16 mouse cellular contexts compared by ENCODE assay signal in the genomic region with DNA sequence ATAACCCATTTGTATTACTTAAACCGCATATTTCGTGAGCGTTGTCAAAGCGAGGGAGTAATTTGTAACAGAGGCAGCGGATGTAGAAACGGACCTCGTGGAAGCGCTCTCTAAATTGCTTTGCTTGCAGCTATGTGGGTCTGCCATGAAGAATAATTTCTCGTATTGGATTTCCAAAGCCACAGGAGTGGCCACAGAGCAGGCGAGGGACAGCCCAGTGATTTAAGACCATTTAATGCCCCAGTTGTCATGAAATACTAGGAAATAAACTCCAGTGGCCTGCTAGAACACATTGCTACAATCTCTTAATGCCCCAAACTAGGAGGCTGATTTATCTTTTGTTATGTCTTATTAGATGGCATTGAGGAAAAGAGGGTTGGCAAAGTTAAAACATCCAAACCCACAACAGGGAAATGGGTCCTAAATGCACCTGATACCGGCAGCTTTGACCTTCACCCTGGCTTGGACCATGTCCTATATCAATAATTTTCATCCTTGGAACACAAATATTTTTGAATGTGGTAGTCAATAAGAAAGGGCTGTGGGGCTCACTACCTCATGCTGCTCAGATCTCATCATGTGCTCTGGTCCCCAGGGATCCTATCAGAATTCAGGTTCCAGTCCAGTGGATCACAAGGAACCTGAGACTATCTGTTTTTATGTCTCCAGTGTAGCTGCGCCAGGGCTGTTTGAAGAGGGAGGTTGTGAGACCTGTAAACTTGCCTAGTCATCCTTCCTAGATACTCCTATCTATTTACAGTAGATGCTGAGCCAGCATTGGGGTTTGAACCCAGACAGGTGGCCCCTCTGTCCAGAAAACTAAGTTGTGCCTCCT.
"Had no signal": no experiment of that assay in that cellular context is flagged by ENCODE, and none has a peak within 500 bp of the region (broad histone marks: within the 10 kb centered on the region; RNA-seq: fewer than 3 reads in every experiment).

No protein-coding gene starts in this region.

- H3K27ac ChIP-seq: lung, embryonic 15.5 days; macrophage; midbrain, embryonic 12.5 days; midbrain, embryonic 15.5 days; neural tube, embryonic 12.5 days; stomach, embryonic 15.5 days; stomach, postnatal 0 days had no signal

- H3K36me3 ChIP-seq: lung, embryonic 15.5 days; midbrain, embryonic 12.5 days; midbrain, embryonic 15.5 days; neural tube, embryonic 12.5 days; stomach, embryonic 15.5 days had no signal

- H3K9me3 ChIP-seq: lung, embryonic 15.5 days; midbrain, embryonic 12.5 days; midbrain, embryonic 15.5 days; neural tube, embryonic 12.5 days; stomach, embryonic 15.5 days had no signal

- H3K4me2 ChIP-seq: lung, embryonic 15.5 days; midbrain, embryonic 12.5 days; midbrain, embryonic 15.5 days; neural tube, embryonic 12.5 days; stomach, embryonic 15.5 days had no signal

- H3K4me1 ChIP-seq: lung, embryonic 15.5 days; megakaryocyte, embryonic 14.5 days; midbrain, embryonic 12.5 days; midbrain, embryonic 15.5 days; neural tube, embryonic 12.5 days; stomach, embryonic 15.5 days had no signal

- DNase-seq: lung, adult 2 months; lung, postnatal 14 days; lung, postnatal 36 days; right cerebral cortex, postnatal 14 days; thymus, adult 2 months; thymus, postnatal 25 days; thymus, postnatal 4 days had no signal

- H3K4me3 ChIP-seq: lung, embryonic 15.5 days; megakaryocyte, embryonic 14.5 days; midbrain, embryonic 12.5 days; midbrain, embryonic 15.5 days; neural tube, embryonic 12.5 days; stomach, embryonic 15.5 days had no signal

- ATAC-seq: lung, postnatal 0 days; midbrain, embryonic 15.5 days had no signal

- H3K27me3 ChIP-seq: lung, embryonic 15.5 days; megakaryocyte, embryonic 14.5 days; midbrain, embryonic 12.5 days; midbrain, embryonic 15.5 days; neural tube, embryonic 12.5 days; stomach, embryonic 15.5 days had no signal

- H3K9ac ChIP-seq: lung, embryonic 15.5 days; midbrain, embryonic 12.5 days; midbrain, embryonic 15.5 days; neural tube, embryonic 12.5 days; stomach, embryonic 15.5 days had no signal
